Mouse (Mus musculus): Measurements from ENCODE around the gene Itm2b.

Itm2b gene

GRCm38 (mm10) chr14:73395750-73396149, 10.7 kb upstream of the Itm2b start:
- DNase-seq (ENCODE audit: low read depth): no peak

GRCm38 (mm10) chr14:73394263-73395006, 9.3 kb upstream of the Itm2b start:
- no peak for DNase-seq (ENCODE audit: low read depth)

DNA sequence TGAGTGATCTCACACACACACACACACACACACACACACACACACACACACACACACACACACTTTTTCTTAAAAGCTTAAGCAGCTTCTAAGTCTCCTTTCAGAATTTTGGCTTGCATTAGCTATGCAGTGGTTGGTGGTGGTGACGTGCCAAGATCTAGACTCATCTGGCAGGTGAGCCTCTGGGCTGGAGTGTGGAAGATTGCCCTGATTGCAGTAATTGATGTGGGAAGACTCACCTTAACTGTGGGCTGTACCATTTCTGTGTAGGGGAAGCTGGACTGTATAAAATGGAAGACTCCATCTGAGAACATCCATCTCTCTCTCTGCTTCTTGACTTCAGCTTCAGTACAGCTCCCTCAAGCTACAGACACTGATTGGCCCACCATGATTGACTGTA, 6.4 kb upstream of the Itm2b start:
- peak; percentile 81 for DNase-seq (ENCODE audit: low read depth)

DNA sequence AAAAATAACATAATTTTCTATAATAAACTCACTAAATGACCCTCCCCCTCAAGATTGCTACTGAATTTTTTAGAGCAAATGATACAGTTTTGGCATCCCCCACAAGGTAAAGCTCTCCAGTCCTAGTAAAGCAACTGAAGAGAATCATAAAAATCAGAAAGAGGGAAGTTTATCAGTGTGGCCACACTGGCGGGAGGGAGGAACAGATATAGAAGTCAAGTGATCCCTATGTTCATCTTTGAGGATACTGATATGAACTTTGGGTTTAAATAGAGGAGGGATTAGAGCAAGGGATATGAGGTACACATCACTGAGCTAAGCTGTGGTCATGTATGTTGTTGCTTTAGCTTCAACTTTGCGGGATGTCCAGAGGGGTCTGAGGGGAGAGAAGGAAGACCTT, 5.1 kb upstream of the Itm2b start:
- no peak for DNase-seq (ENCODE audit: low read depth)

DNA sequence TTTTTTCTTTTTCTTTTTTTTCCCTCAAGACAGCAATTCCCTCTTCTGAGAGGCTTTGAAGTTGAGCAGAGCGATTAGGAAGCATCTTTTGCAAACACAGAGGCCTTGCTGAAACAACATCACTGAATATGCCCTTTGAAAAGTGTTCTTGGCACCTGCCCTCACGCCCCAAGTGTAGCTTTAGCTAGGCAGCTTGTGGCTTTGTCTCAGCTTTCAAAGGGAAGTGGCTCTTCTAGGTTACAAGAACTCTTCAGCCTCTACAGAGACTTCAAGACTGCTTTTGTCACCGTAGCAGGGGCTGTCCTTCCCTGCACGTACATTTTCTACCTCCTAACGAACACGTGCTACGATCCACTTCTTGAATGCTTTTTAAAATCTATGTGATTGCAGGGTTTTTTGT, 4.0 kb upstream of the Itm2b start:
- DNase-seq (ENCODE audit: low read depth): peak; percentile 85

GRCm38 (mm10) chr14:73388546-73388945, 3.5 kb upstream of the Itm2b start:
- DNase-seq (ENCODE audit: low read depth): peak; percentile 60

DNA sequence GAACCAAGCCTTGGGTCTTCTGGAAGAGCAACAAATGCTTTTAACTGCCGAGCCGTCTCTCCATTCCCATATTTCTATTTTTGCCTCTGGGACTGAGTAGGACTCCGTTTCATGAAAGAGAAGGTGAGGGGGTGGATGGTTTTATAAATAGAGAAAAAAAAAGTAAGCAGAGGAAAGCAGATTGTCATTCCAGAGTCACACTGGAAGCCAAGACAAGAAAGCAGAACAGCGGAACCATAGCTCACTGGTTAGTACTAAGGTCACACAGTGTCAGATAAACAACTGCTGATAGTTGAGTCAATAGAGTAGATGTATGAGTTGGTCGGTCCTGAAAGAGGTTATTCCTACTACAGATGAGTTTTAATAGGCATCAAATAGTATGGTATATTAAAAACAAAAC, 1.4 kb upstream of the Itm2b start:
- DNase-seq (ENCODE audit: low read depth): no peak

DNA sequence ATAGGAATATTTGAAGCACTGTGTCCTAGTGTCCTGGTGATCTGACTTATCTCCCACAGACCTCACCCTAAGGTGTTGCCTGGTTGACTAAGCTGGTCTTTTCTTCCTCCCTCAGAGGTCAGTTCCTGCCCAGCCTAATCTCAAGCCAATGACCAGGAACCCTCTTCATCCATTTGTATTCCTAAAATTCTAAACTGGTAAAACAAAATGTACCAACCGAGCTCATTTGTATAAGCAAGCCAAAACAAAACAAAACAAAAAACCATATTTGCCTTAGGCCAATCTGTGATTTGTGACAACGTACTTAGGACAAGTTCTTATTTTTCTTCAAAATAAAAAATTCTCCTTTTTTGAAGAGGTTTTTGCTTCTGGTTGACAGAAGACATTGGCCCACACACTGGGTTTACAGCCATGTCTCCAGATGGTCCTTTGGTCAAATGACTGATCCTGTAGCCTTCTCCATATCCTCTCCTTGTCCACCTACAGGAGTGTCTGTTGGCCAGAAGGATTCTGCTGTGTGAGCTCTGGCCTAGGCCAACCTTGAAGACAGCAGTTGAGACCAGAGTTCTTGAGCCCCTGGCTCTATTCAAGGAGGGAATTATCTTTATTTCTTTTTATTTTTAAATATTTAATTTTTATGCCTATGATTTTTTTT, 758 bp upstream of the Itm2b start:
- DNase-seq (ENCODE audit: low read depth): no peak

GRCm38 (mm10) chr14:73384546-73384912, 560 bp downstream of the Itm2b start:
- peak; percentile 77 for DNase-seq (ENCODE audit: low read depth)

- no peak for DNase-seq (ENCODE audit: low read depth)
Observed at GRCm38 (mm10) chr14:73383746-73384145, 1.3 kb downstream of the Itm2b start.

- no peak for DNase-seq (ENCODE audit: low read depth)
Observed at GRCm38 (mm10) chr14:73382699-73383098, 2.4 kb downstream of the Itm2b start.

GRCm38 (mm10) chr14:73381559-73381958, 3.5 kb downstream of the Itm2b start:
- no peak for DNase-seq (ENCODE audit: low read depth)

- peak; percentile 42 for DNase-seq (ENCODE audit: low read depth)
Observed at GRCm38 (mm10) chr14:73377804-73378203, 7.3 kb downstream of the Itm2b start.

- DNase-seq (ENCODE audit: low read depth): no peak
Observed at GRCm38 (mm10) chr14:73376920-73377319, 8.2 kb downstream of the Itm2b start.

- DNase-seq (ENCODE audit: low read depth): no peak
Observed at GRCm38 (mm10) chr14:73375903-73376302, 9.2 kb downstream of the Itm2b start.

DNA sequence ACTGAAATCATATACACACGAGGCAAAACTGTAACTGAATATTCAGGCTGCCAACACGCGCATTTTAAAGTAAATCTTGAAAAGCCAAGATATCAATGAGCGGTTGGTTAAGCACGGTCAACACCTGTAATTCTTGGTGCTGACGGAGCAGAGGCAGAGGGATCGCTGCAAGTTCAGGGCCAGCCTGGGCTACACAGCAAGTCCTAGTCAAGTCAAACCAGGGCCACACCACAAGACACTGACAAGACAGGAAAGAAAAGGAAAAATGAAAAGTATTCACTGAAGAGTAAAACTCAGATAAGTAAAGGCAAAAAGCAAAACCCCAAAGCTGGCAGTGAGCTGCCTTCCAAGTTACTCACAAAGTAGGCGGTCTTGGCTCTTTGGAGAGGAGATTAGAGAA, 9.6 kb downstream of the Itm2b start:
- DNase-seq (ENCODE audit: low read depth): no peak

DNA sequence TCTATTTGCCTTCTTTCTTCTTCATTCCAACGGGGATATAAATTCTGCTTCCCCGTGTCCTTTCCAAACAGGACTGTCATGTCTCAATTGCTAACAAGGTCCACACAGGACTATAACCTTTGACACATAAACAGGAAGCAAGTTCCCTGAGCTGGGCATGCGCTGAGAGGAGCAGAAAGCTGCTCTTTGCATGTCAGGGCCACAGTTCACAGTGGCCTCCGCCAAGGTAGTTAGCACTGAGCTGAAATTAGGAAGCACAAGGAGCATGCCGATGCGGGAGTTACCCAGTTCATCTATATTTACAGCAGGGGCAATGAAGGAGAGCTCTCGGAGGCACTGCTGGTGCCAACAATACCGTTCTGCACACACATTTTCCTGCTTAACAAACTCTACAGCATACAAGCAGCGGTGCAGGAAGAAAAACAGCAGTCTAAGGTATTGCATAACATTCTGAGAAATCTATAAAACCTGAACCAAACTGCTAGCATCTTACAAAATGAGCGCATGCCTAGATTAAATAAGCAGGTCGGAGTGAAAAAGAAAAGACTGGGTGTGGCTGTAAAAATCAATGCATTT, 10.7 kb downstream of the Itm2b start:
- no peak for DNase-seq (ENCODE audit: low read depth)

DNA sequence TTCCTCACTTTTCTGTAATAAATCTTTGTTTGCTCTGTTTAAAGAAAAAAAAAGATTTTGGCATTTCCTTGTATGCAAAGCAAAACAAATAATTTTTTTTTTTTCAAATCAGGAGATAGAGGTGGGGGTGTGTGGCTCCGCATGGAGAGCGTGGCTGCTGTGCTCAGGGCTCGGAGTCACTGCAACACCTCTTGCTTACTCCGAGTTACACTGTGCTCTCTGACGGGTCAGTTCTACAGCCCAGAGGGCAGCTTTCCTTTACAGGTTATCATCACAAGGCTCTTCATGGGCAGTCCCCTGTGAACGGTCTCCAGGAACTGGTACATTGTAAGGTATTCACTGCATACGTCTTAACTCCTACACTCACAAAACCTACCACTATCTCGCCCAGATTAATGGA, 11.5 kb downstream of the Itm2b start:
- DNase-seq (ENCODE audit: low read depth): no peak

GRCm38 (mm10) chr14:73372990-73373389, 12.1 kb downstream of the Itm2b start:
- DNase-seq (ENCODE audit: low read depth): no peak

DNA sequence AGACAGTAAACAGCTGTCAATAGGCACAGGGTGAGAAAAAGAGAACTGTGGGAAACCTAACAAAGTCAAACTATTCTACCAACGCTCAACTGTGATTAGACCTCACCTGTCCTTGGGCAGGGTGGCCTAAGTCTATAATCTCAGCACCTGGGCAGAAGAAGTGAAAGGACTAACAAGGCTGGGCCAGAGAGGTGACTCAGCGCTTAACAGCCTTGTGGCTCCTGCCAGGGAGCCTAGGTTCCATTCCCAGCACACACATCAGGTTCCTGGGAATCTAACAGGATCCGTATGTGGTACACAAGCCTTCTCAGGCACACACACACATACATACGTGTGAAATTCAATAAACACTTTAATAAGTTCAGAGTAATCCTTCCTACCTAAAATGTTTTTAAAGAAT, 13.5 kb downstream of the Itm2b start:
- no peak for DNase-seq (ENCODE audit: low read depth)

GRCm38 (mm10) chr14:73370695-73371372, 14.3 kb downstream of the Itm2b start:
- DNase-seq (ENCODE audit: low read depth): no peak

- no peak for DNase-seq (ENCODE audit: low read depth)
Observed at GRCm38 (mm10) chr14:73370078-73370670, 14.9 kb downstream of the Itm2b start.

DNA sequence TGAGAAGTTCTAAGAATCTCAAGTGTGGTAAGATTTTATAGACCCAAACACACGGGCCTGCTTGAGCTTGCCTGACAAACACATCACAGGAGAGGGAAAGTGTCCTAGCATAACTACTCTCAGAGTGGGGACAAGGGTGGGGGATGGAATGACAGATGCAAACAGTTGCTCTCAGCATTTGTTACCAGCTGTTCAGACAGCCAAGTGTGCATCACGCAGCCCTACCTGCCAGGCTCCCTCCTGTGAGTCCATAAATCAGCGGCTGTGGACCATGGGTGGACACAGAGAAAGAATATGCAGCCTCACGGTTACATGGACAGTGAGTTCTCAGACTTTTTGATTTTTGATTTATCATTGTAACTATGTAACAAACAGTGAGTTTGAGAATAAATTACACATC, 15.5 kb downstream of the Itm2b start:
- DNase-seq (ENCODE audit: low read depth): no peak

Measured in naive thymus-derived CD4-positive, alpha-beta T cell, adult 2 months (primary cell).